Mouse (Mus musculus) liver, adult 2 months (tissue): ENCODE measurements at regions not wholly inside any gene's neighbourhood (a gene's known extent, or its start where the extent isn't known, plus 50 kb on each side); places are given as distances from the start of the nearest gene placed in this dataset.

Source experiments
- CTCF ChIP-seq: fragments of 200-500 bp; IDR thresholded peaks from 2 replicates; pipeline ENCODE4 v1.5.1; 2011; ENCODE audit warnings: low read depth, low read length, control low read depth
- POLR2A ChIP-seq: fragments of 200-500 bp; IDR thresholded peaks from 2 replicates; pipeline ENCODE4 v1.6.1; 2011; ENCODE audit warnings: low read length, control low read depth; ENCODE audit not compliant: insufficient read depth; ENCODE audit errors: extremely low read depth

DNA sequence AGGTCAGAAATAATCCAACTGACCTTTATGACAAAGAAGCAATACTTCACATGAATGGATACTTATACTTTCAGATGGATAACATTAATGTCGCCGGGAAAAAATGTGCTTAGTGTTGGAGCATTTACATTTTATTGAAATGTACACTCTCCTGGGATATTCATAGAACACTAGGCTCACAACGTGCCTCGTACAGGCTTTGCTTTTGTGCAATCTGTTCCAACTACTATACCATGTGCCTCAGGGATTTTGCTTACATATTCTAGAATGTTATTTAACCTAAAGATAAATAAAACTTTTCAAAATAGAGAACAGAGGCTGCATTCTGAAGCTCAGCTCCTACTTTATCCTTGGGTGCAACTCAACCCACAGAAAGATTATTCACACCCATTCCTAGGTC, 75.8 kb upstream of the Hapln1 start:
- no peak for TF ChIP-seq CTCF
- TF ChIP-seq POLR2A, result no peak
